Mouse (Mus musculus) E14TG2a.4 (cell line): ENCODE data around the gene Gm21860.
A peak's percentile ranks its signal among the peaks of the same experiment; 100 is the strongest.
"Not testable (repeated sequence)": the region's sequence is repeated elsewhere in the genome, so short reads cannot be mapped to it uniquely, and the experiment has no call there.

Experiments
- H3K27me3 ChIP-seq: 2 replicates; pipeline ENCODE4 v1.6.1; 2014; ENCODE audit warnings: low read length, control low read depth; ENCODE audit not compliant: insufficient read depth
- H3K36me3 ChIP-seq: 2 replicates; pipeline ENCODE4 v1.6.1; 2014; ENCODE audit warnings: low read length, control low read depth; ENCODE audit not compliant: insufficient read depth
- H3K4me1 ChIP-seq: replicated peaks from 2 replicates; pipeline ENCODE4 v1.6.1; 2014; ENCODE audit warnings: low read depth, low read length, control low read depth
- H3K4me3 ChIP-seq: replicated peaks from 2 replicates; pipeline ENCODE4 v1.5.1; 2014; ENCODE audit warnings: mild to moderate bottlenecking, low read length
- H3K9me3 ChIP-seq: 2 replicates; pipeline ENCODE4 v1.6.1; 2014; ENCODE audit warnings: low read length, control low read depth

Gene Gm21860

GRCm38 (mm10) chrY:90718583-90719402 is 35.8 kb downstream of the Gm21860 start:
- Histone ChIP-seq H3K9me3 (peaks cover 30% of the 10 kb centered on the region), H3K4me3 (peak overlapping the region; percentile 49), H3K36me3 (peaks cover 21% of the 10 kb centered on the region)
- not testable (repeated sequence) for H3K4me1 ChIP-seq, H3K27me3 ChIP-seq

- Histone ChIP-seq H3K4me3 (peak overlapping the region; percentile 5; the same call in 1 of the 2 replicates), H3K36me3 (peaks cover 16% of the 10 kb centered on the region), H3K9me3 (peaks cover 24% of the 10 kb centered on the region)
- H3K27me3 ChIP-seq, H3K4me1 ChIP-seq: not testable (repeated sequence)
Observed at GRCm38 (mm10) chrY:90718021-90718420, 36.6 kb downstream of the Gm21860 start.

- not testable (repeated sequence) for H3K27me3 ChIP-seq, H3K4me1 ChIP-seq, H3K4me3 ChIP-seq
- H3K9me3 ChIP-seq: peaks cover 23% of the 10 kb centered on the region
- peaks cover 16% of the 10 kb centered on the region for H3K36me3 ChIP-seq
Observed at GRCm38 (mm10) chrY:90717496-90717895, 37.1 kb downstream of the Gm21860 start.
